Mouse (Mus musculus) MEL (cell line): Measurements from ENCODE around the gene Ikzf2. TPM values are rescaled to one million over a fixed set of nuclear protein-coding genes. Genes with fewer than 3 reads are reported as not detected.

Experiments
- DNase-seq: peaks from one replicate; pipeline ENCODE4 v3.0.0; 2011; ENCODE audit warnings: low read depth, low spot score
- H3K27ac ChIP-seq: 2 replicates; pipeline ENCODE4 v1.5.1; 2012; ENCODE audit warnings: low read depth, mild to moderate bottlenecking, control low read depth, low read length, moderate library complexity; ENCODE audit not compliant: control insufficient read depth
- H3K27me3 ChIP-seq, 2 experiments: fragments of 150-350 bp in 1 of 2; sonication (generic) in 1 of 2; 2 replicates each; pipeline ENCODE4 v1.6.1; 2012; ENCODE audit warnings: low read length in 2 of 2, mild to moderate bottlenecking in 2 of 2, improper control_type of control experiment in 1 of 2, moderate library complexity in 1 of 2; ENCODE audit not compliant: insufficient read depth in 2 of 2, control insufficient read depth in 1 of 2
- H3K36me3 ChIP-seq, 2 experiments: 2 replicates each; pipeline ENCODE4 v1.6.1; 2012 to 2014; ENCODE audit warnings: low read length in 2 of 2, improper control_type of control experiment in 1 of 2, inconsistent platforms in 1 of 2, mild to moderate bottlenecking in 1 of 2; ENCODE audit not compliant: insufficient read depth in 2 of 2, control insufficient read depth in 1 of 2
- H3K4me1 ChIP-seq, 2 experiments: fragments of 150-350 bp in 1 of 2; sonication (generic) in 1 of 2; 2 replicates each; pipeline ENCODE4 v1.6.1; 2012; ENCODE audit warnings: low read length in 2 of 2, improper control_type of control experiment in 1 of 2, mild to moderate bottlenecking in 1 of 2; ENCODE audit not compliant: insufficient read depth in 2 of 2, control insufficient read depth in 1 of 2
- H3K4me3 ChIP-seq, 2 experiments: fragments of 150-350 bp in 1 of 2; sonication (generic) in 1 of 2; 2 replicates each; pipeline ENCODE4 v1.5.1; 2012; ENCODE audit warnings: low read depth in 2 of 2, low read length in 2 of 2, mild to moderate bottlenecking in 2 of 2, moderate library complexity in 2 of 2, control low read depth in 1 of 2, improper control_type of control experiment in 1 of 2; ENCODE audit not compliant: control insufficient read depth in 1 of 2, insufficient read depth in 1 of 2
- H3K79me2 ChIP-seq: 2 replicates; pipeline ENCODE4 v1.6.1; 2012; ENCODE audit warnings: mild to moderate bottlenecking, low read length, moderate library complexity; ENCODE audit not compliant: control insufficient read depth, poor library complexity, insufficient read depth
- H3K9ac ChIP-seq: 2 replicates; pipeline ENCODE4 v1.6.1; 2012; ENCODE audit warnings: low read depth, mild to moderate bottlenecking, control low read depth, low read length, moderate library complexity; ENCODE audit not compliant: control insufficient read depth, poor library complexity, severe bottlenecking
- H3K9me3 ChIP-seq: fragments of 150-350 bp; sonication (generic); replicated peaks from 2 replicates; pipeline ENCODE4 v1.6.1; 2012; ENCODE audit warnings: mild to moderate bottlenecking, low read length, improper control_type of control experiment, moderate library complexity; ENCODE audit not compliant: insufficient read depth
- CTCF ChIP-seq, 3 experiments: IDR thresholded peaks in 2 of 3; conservative IDR thresholded peaks in 1 of 3; 2 replicates each; pipeline ENCODE4 v1.5.1; 2011 to 2012; ENCODE audit warnings: low read length in 3 of 3, low read depth in 2 of 3, mild to moderate bottlenecking in 2 of 3, improper control_type of control experiment in 1 of 3, inconsistent platforms in 1 of 3, mixed read lengths in 1 of 3, moderate library complexity in 1 of 3; ENCODE audit not compliant: control insufficient read depth in 1 of 3, insufficient read depth in 1 of 3, poor library complexity in 1 of 3, severe bottlenecking in 1 of 3
- EP300 ChIP-seq, 2 experiments: IDR thresholded peaks; 2 replicates each; pipeline ENCODE4 v1.6.1; 2011; ENCODE audit warnings: improper control_type of control experiment in 2 of 2, low read length in 2 of 2, low read depth in 1 of 2, mild to moderate bottlenecking in 1 of 2
- GABPA ChIP-seq: IDR thresholded peaks from 2 replicates; pipeline ENCODE4 v1.6.1; 2012; ENCODE audit warnings: low read depth, mild to moderate bottlenecking, inconsistent platforms, low read length, improper control_type of control experiment, moderate library complexity
- GATA1 ChIP-seq: IDR thresholded peaks from 2 replicates; pipeline ENCODE4 v1.6.1; 2011; ENCODE audit warnings: low read depth, low read length, improper control_type of control experiment
- KAT2A ChIP-seq: conservative IDR thresholded peaks from 2 replicates; pipeline ENCODE4 v1.6.1; 2012; ENCODE audit warnings: low read depth, low read length, improper control_type of control experiment, inconsistent platforms
- MEF2A ChIP-seq: IDR thresholded peaks from 2 replicates; pipeline ENCODE4 v1.6.1; 2014; ENCODE audit warnings: low read depth, mild to moderate bottlenecking, inconsistent platforms, low read length, improper control_type of control experiment; ENCODE audit not compliant: poor library complexity, insufficient replicate concordance, severe bottlenecking; ENCODE audit errors: extremely low read depth
- NELFE ChIP-seq: IDR thresholded peaks from 2 replicates; pipeline ENCODE4 v1.6.1; 2011; ENCODE audit warnings: low read depth, low read length, improper control_type of control experiment
- NRF1 ChIP-seq: IDR thresholded peaks from 2 replicates; pipeline ENCODE4 v1.6.1; 2014; ENCODE audit warnings: low read depth, mild to moderate bottlenecking, inconsistent platforms, low read length, improper control_type of control experiment, moderate library complexity; ENCODE audit not compliant: poor library complexity, insufficient read depth, severe bottlenecking
- POLR2AphosphoS5 ChIP-seq: IDR thresholded peaks from 2 replicates; pipeline ENCODE4 v1.6.1; 2012; ENCODE audit warnings: low read depth, borderline replicate concordance, mild to moderate bottlenecking, inconsistent platforms, low read length, moderate library complexity, mixed read lengths
- RCOR1 ChIP-seq: IDR thresholded peaks from 2 replicates; pipeline ENCODE4 v1.6.1; 2012; ENCODE audit warnings: low read depth, mild to moderate bottlenecking, inconsistent platforms, low read length, improper control_type of control experiment
- SIN3A ChIP-seq: IDR thresholded peaks from 2 replicates; pipeline ENCODE4 v1.6.1; 2012; ENCODE audit warnings: low read length, improper control_type of control experiment, inconsistent platforms
- TCF12 ChIP-seq: IDR thresholded peaks from 2 replicates; pipeline ENCODE4 v1.6.1; 2014; ENCODE audit warnings: low read depth, mild to moderate bottlenecking, inconsistent platforms, low read length, improper control_type of control experiment, moderate library complexity
- USF1 ChIP-seq: IDR thresholded peaks from 2 replicates; pipeline ENCODE4 v1.6.1; 2014; ENCODE audit warnings: low read depth, mild to moderate bottlenecking, inconsistent platforms, low read length, improper control_type of control experiment, moderate library complexity
- USF2 ChIP-seq, 2 experiments: IDR thresholded peaks; 2 replicates each; pipeline ENCODE4 v1.6.1; 2011 to 2012; ENCODE audit warnings: improper control_type of control experiment in 2 of 2, low read length in 2 of 2, borderline replicate concordance in 1 of 2, inconsistent platforms in 1 of 2, low read depth in 1 of 2, mild to moderate bottlenecking in 1 of 2; ENCODE audit not compliant: insufficient read depth in 1 of 2
- ZC3H11A ChIP-seq: IDR thresholded peaks from 2 replicates; pipeline ENCODE4 v1.6.1; 2012; ENCODE audit warnings: low read depth, mild to moderate bottlenecking, inconsistent platforms, low read length, improper control_type of control experiment
- ZKSCAN1 ChIP-seq: IDR thresholded peaks from 2 replicates; pipeline ENCODE4 v1.6.1; 2012; ENCODE audit warnings: low read depth, mild to moderate bottlenecking, inconsistent platforms, low read length, improper control_type of control experiment, moderate library complexity
- ZMIZ1 ChIP-seq: IDR thresholded peaks from 2 replicates; pipeline ENCODE4 v1.6.1; 2012; ENCODE audit warnings: low read depth, mild to moderate bottlenecking, inconsistent platforms, low read length, improper control_type of control experiment, moderate library complexity
- ZNF384 ChIP-seq: IDR thresholded peaks from 2 replicates; pipeline ENCODE4 v1.6.1; 2012; ENCODE audit warnings: low read depth, mild to moderate bottlenecking, inconsistent platforms, low read length, improper control_type of control experiment
- polyA plus RNA-seq, 2 experiments: library from polyadenylated mRNA; stranded (reverse) in 1 of 2; unstranded in 1 of 2; fragments of >175 nt in 1 of 2; fragments of >200 nt in 1 of 2; gene quantifications; 2 replicates each; pipeline versions ENCODE4 v1.2.1 to v1.2.4; 2012; ENCODE audit warnings: low replicate concordance in 2 of 2, low read depth in 1 of 2; ENCODE audit not compliant: insufficient read length in 2 of 2, insufficient read depth in 1 of 2, missing spikeins in 1 of 2
- total RNA-seq: library from RNA; depleted of rRNA; stranded (reverse); fragments of 300-350 nt; gene quantifications from 2 replicates; pipeline ENCODE4 v1.2.3, GENCODE M21; 2012

Ikzf2 gene
- total and polyA plus RNA-seq, 3 experiments = 2.9 to 5.6 TPM; not detected in 1

DNA sequence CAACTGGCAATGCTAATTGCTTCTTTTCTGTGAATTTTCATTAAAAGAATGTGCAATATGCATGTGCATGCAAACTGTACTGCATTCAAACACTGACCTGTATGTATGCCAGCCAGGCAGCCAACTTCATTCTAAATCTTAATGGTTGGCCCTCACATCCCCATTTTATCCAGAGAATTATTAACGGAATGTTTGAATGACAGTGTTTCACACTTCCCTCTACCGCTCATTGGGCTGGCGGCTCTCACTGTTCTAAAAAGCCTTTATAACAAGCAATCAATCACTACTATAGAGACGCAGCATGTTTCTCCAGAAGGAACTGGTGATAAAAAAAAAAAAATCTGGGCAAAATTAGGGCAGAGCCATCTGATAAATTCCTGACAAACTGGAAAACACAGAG, 151.5 kb downstream of the Ikzf2 start:
- H3K27ac ChIP-seq = no peak overlapping the region
- no peaks in the 10 kb centered on the region for H3K4me1 ChIP-seq
- no peaks in the 10 kb centered on the region for H3K27me3 ChIP-seq
- H3K4me3 ChIP-seq = no peak overlapping the region
- no peaks in the 10 kb centered on the region for H3K9me3 ChIP-seq
- no peak overlapping the region for H3K9ac ChIP-seq
- peaks cover 0 to 3% of the 10 kb centered on the region in 2 experiments; a peak in 1 of 4 replicates for H3K36me3 ChIP-seq
- no peaks in the 10 kb centered on the region for H3K79me2 ChIP-seq
- DNase-seq = no peak
- TF ChIP-seq GABPA (no peak), RCOR1 (no peak)
- TF ChIP-seq, all 39 proteins: peak for 0

DNA sequence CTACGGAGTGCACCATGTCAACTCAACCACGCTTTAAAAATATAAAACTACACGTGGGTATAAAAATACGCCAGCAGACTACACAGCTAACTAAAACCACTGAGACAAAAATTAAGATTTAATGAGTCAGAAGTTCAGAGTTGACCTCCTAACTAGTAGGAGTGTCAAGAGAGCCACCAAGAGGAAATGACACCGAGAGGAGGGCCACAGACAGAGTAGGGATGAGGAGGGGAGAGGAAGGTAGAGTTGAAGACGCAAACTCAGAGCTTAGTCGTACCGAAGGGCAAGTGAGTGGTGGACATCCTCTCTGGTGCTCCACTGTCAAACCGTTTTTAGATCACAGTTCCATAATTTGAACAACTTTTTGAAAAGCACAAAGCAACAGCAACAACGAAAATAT, 154.0 kb downstream of the Ikzf2 start:
- TF ChIP-seq NRF1 (no peak), ZMIZ1 (no peak), USF2 (IDR thresholded peaks at IDR 0.05; ENCODE audit: borderline replicate concordance in 1 of 2, insufficient read depth in 1 of 2, low read depth in 1 of 2, low read length in 2 of 2) (no peak), CTCF (IDR thresholded peaks at IDR 0.05 in 2 of 3, conservative IDR thresholded peaks at IDR 0.05 in 1 of 3; ENCODE audit: control insufficient read depth in 1 of 3, insufficient read depth in 1 of 3, low read depth in 2 of 3, low read length in 3 of 3, poor library complexity in 1 of 3, severe bottlenecking in 1 of 3) (no peak), ZC3H11A (no peak), GATA1 (no peak), TCF12 (no peak), SIN3A (no peak)
- H3K79me2 ChIP-seq = no peaks in the 10 kb centered on the region
- no peak for DNase-seq
- H3K9me3 ChIP-seq = no peaks in the 10 kb centered on the region
- no peak overlapping the region for H3K4me3 ChIP-seq
- H3K4me1 ChIP-seq = peaks cover 8 to 12% of the 10 kb centered on the region in 2 experiments
- H3K27ac ChIP-seq = no peak overlapping the region
- peaks cover 0 to 26% of the 10 kb centered on the region in 2 experiments; a peak in 2 of 4 replicates for H3K36me3 ChIP-seq
- no peaks in the 10 kb centered on the region for H3K27me3 ChIP-seq
- no peak overlapping the region for H3K9ac ChIP-seq

DNA sequence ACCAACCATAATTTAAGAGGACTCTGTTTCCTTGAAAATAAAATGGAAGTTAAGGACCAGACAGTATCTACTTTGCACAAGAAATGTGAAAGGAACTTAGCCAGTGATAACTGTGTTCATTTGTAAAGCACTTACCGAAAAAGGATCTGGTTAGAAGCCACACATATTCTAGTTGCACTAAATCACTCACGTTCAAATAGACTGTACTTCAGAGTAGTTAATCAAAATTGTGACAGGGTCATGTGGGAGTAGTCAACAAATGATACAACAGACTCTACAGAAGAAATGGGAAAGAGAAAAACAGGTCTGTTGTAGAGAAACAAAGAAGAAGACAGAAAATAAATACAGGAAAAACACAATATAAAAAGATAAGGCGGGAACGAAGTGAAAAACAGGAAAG, 158.3 kb downstream of the Ikzf2 start:
- H3K36me3 ChIP-seq = peaks cover 0 to 30% of the 10 kb centered on the region in 2 experiments; a peak in 2 of 4 replicates
- H3K79me2 ChIP-seq = no peaks in the 10 kb centered on the region
- H3K4me1 ChIP-seq = peaks cover 8 to 17% of the 10 kb centered on the region in 2 experiments
- H3K4me3 ChIP-seq = no peak overlapping the region
- DNase-seq = no peak
- no peaks in the 10 kb centered on the region for H3K27me3 ChIP-seq
- H3K9me3 ChIP-seq = no peaks in the 10 kb centered on the region
- H3K27ac ChIP-seq = no peak overlapping the region
- no peak for TF ChIP-seq SIN3A
- no peak for TF ChIP-seq MEF2A
- no peak for TF ChIP-seq ZNF384
- TF ChIP-seq POLR2AphosphoS5 = no peak
- TF ChIP-seq NELFE = no peak
- no peak; a peak in 2 of 4 replicates for TF ChIP-seq EP300 (IDR thresholded peaks at IDR 0.05; ENCODE audit: low read depth in 1 of 2, low read length in 2 of 2)
- no peak for TF ChIP-seq USF1
- no peak for TF ChIP-seq ZKSCAN1
- TF ChIP-seq GATA1 = no peak
- no peak for TF ChIP-seq KAT2A
- H3K9ac ChIP-seq = no peak overlapping the region
